Mouse (Mus musculus): Measurements from ENCODE around the gene Pradc1. TPM values are rescaled to one million over a fixed set of nuclear protein-coding genes. Genes with fewer than 3 reads are reported as not detected.

Pradc1 gene
- polyA plus RNA-seq, 1 experiment from 2014 or later, result 29.9 TPM

- Histone ChIP-seq H3K9me3 (ENCODE audit: control insufficient read depth, low read length) (no peaks in the 10 kb centered on the region), H3K9ac (ENCODE audit: low read depth, low read length) (no peak overlapping the region), H3K4me3 (ENCODE audit: low read depth, low read length) (no peak overlapping the region), H3K27me3 (replicated peaks; ENCODE audit: control insufficient read depth, insufficient read depth, low read length) (no peaks in the 10 kb centered on the region), H3K27ac (replicated peaks; ENCODE audit: low read depth, low read length) (no peak overlapping the region), H3K4me1 (ENCODE audit: control insufficient read depth, insufficient read depth, low read length) (no peaks in the 10 kb centered on the region), H3K4me2 (ENCODE audit: low read depth, low read length) (no peak overlapping the region), H3K36me3 (ENCODE audit: control insufficient read depth, insufficient read depth, low read length) (peaks cover 61% of the 10 kb centered on the region)
- ATAC-seq (ENCODE audit: low read depth) (peak; percentile 76), DNase-seq (ENCODE audit: low spot score) (peak; percentile 39)
- WGBS, result 75% methylated on average over 4 of the region's 5 CpGs
These were observed 6.5 kb downstream of the Pradc1 start for GRCm38 (mm10) chr6:85445286-85445685.

- ATAC-seq (ENCODE audit: low read depth), result no peak
- Histone ChIP-seq H3K4me2 (ENCODE audit: low read depth, low read length) (no peak overlapping the region), H3K4me1 (ENCODE audit: control insufficient read depth, insufficient read depth, low read length) (no peaks in the 10 kb centered on the region), H3K27ac (replicated peaks; ENCODE audit: low read depth, low read length) (no peak overlapping the region), H3K9ac (ENCODE audit: low read depth, low read length) (no peak overlapping the region), H3K4me3 (ENCODE audit: low read depth, low read length) (no peak overlapping the region), H3K27me3 (replicated peaks; ENCODE audit: control insufficient read depth, insufficient read depth, low read length) (no peaks in the 10 kb centered on the region), H3K36me3 (ENCODE audit: control insufficient read depth, insufficient read depth, low read length) (peaks cover 70% of the 10 kb centered on the region), H3K9me3 (ENCODE audit: control insufficient read depth, low read length) (no peaks in the 10 kb centered on the region)
- no peak for DNase-seq (ENCODE audit: low spot score)
- 86% methylated on average over 8 of the region's 8 CpGs for WGBS
These were observed 7.4 kb downstream of the Pradc1 start for GRCm38 (mm10) chr6:85444266-85444965.

- Histone ChIP-seq H3K9me3 (ENCODE audit: control insufficient read depth, low read length) (no peaks in the 10 kb centered on the region), H3K9ac (ENCODE audit: low read depth, low read length) (no peak overlapping the region), H3K27me3 (replicated peaks; ENCODE audit: control insufficient read depth, insufficient read depth, low read length) (no peaks in the 10 kb centered on the region), H3K4me1 (ENCODE audit: control insufficient read depth, insufficient read depth, low read length) (no peaks in the 10 kb centered on the region), H3K27ac (replicated peaks; ENCODE audit: low read depth, low read length) (no peak overlapping the region), H3K4me2 (ENCODE audit: low read depth, low read length) (no peak overlapping the region), H3K36me3 (ENCODE audit: control insufficient read depth, insufficient read depth, low read length) (peaks cover 76% of the 10 kb centered on the region), H3K4me3 (ENCODE audit: low read depth, low read length) (no peak overlapping the region)
- DNase-seq (ENCODE audit: low spot score) (no peak), ATAC-seq (ENCODE audit: low read depth) (no peak)
- 89% methylated on average over 3 of the region's 3 CpGs for WGBS
These were observed 8.1 kb downstream of the Pradc1 start for GRCm38 (mm10) chr6:85443488-85444233.

GRCm38 (mm10) chr6:85441142-85441541 lies 10.6 kb downstream of the Pradc1 start:
- DNase-seq (ENCODE audit: low spot score) (peak; percentile 23), ATAC-seq (ENCODE audit: low read depth) (no peak)
- H3K4me3 ChIP-seq (ENCODE audit: low read depth, low read length), result no peak overlapping the region
- H3K4me2 ChIP-seq (ENCODE audit: low read depth, low read length), result no peak overlapping the region
- H3K4me1 ChIP-seq (ENCODE audit: control insufficient read depth, insufficient read depth, low read length), result no peaks in the 10 kb centered on the region
- no peak overlapping the region for H3K27ac ChIP-seq (replicated peaks; ENCODE audit: low read depth, low read length)
- WGBS, result 91% methylated on average over 4 of the region's 4 CpGs
- no peaks in the 10 kb centered on the region for H3K27me3 ChIP-seq (replicated peaks; ENCODE audit: control insufficient read depth, insufficient read depth, low read length)
- H3K36me3 ChIP-seq (ENCODE audit: control insufficient read depth, insufficient read depth, low read length), result peaks cover 68% of the 10 kb centered on the region
- H3K9me3 ChIP-seq (ENCODE audit: control insufficient read depth, low read length), result no peaks in the 10 kb centered on the region
- no peak overlapping the region for H3K9ac ChIP-seq (ENCODE audit: low read depth, low read length)

- Histone ChIP-seq H3K9me3 (ENCODE audit: control insufficient read depth, low read length) (no peaks in the 10 kb centered on the region), H3K4me2 (ENCODE audit: low read depth, low read length) (no peak overlapping the region), H3K9ac (ENCODE audit: low read depth, low read length) (no peak overlapping the region), H3K4me3 (ENCODE audit: low read depth, low read length) (no peak overlapping the region), H3K27ac (replicated peaks; ENCODE audit: low read depth, low read length) (no peak overlapping the region), H3K36me3 (ENCODE audit: control insufficient read depth, insufficient read depth, low read length) (peaks cover 33% of the 10 kb centered on the region), H3K27me3 (replicated peaks; ENCODE audit: control insufficient read depth, insufficient read depth, low read length) (no peaks in the 10 kb centered on the region), H3K4me1 (ENCODE audit: control insufficient read depth, insufficient read depth, low read length) (peaks cover 6% of the 10 kb centered on the region; the same call in 1 of the 2 replicates)
- 89% methylated on average over 5 of the region's 6 CpGs for WGBS
- ATAC-seq (ENCODE audit: low read depth), result no peak
- no peak for DNase-seq (ENCODE audit: low spot score)
These were observed 15.1 kb downstream of the Pradc1 start for GRCm38 (mm10) chr6:85436631-85437030.

- Histone ChIP-seq H3K36me3 (ENCODE audit: control insufficient read depth, insufficient read depth, low read length) (peaks cover 29% of the 10 kb centered on the region), H3K9ac (ENCODE audit: low read depth, low read length) (no peak overlapping the region), H3K4me3 (ENCODE audit: low read depth, low read length) (no peak overlapping the region), H3K27me3 (replicated peaks; ENCODE audit: control insufficient read depth, insufficient read depth, low read length) (no peaks in the 10 kb centered on the region), H3K9me3 (ENCODE audit: control insufficient read depth, low read length) (no peaks in the 10 kb centered on the region), H3K27ac (replicated peaks; ENCODE audit: low read depth, low read length) (no peak overlapping the region), H3K4me2 (ENCODE audit: low read depth, low read length) (no peak overlapping the region), H3K4me1 (ENCODE audit: control insufficient read depth, insufficient read depth, low read length) (peaks cover 6% of the 10 kb centered on the region; the same call in 1 of the 2 replicates)
- no peak for DNase-seq (ENCODE audit: low spot score)
- 93% methylated on average over 1 of the region's 1 CpGs for WGBS
- no peak for ATAC-seq (ENCODE audit: low read depth)
These were observed 15.6 kb downstream of the Pradc1 start for GRCm38 (mm10) chr6:85436204-85436603.

- ATAC-seq (ENCODE audit: low read depth) (no peak), DNase-seq (ENCODE audit: low spot score) (no peak)
- peaks cover 6% of the 10 kb centered on the region; the same call in 1 of the 2 replicates for H3K4me1 ChIP-seq (ENCODE audit: control insufficient read depth, insufficient read depth, low read length)
- no peak overlapping the region for H3K27ac ChIP-seq (replicated peaks; ENCODE audit: low read depth, low read length)
- no peaks in the 10 kb centered on the region for H3K9me3 ChIP-seq (ENCODE audit: control insufficient read depth, low read length)
- no peak overlapping the region for H3K9ac ChIP-seq (ENCODE audit: low read depth, low read length)
- H3K36me3 ChIP-seq (ENCODE audit: control insufficient read depth, insufficient read depth, low read length), result peaks cover 6% of the 10 kb centered on the region; the same call in 1 of the 2 replicates
- H3K27me3 ChIP-seq (replicated peaks; ENCODE audit: control insufficient read depth, insufficient read depth, low read length), result no peaks in the 10 kb centered on the region
- no peak overlapping the region for H3K4me3 ChIP-seq (ENCODE audit: low read depth, low read length)
- H3K4me2 ChIP-seq (ENCODE audit: low read depth, low read length), result no peak overlapping the region
- 73% methylated on average over 5 of the region's 5 CpGs for WGBS
These were observed 17.9 kb downstream of the Pradc1 start for GRCm38 (mm10) chr6:85433865-85434264.

GRCm38 (mm10) chr6:85431842-85432431 lies 19.8 kb downstream of the Pradc1 start, which contains the start of gene Smyd5:
TSS of gene Smyd5 (plus strand) at chr6:85431989.
- Histone ChIP-seq H3K4me2 (ENCODE audit: low read depth, low read length) (peak within 1 kb of the TSS; percentile 84), H3K36me3 (ENCODE audit: control insufficient read depth, insufficient read depth, low read length) (no peaks in the 10 kb centered on the region), H3K4me1 (ENCODE audit: control insufficient read depth, insufficient read depth, low read length) (peaks cover 6% of the 10 kb centered on the region; the same call in 1 of the 2 replicates), H3K27ac (replicated peaks; ENCODE audit: low read depth, low read length) (no peak within 1 kb of the TSS), H3K4me3 (ENCODE audit: low read depth, low read length) (peak within 1 kb of the TSS; percentile 95), H3K27me3 (replicated peaks; ENCODE audit: control insufficient read depth, insufficient read depth, low read length) (no peaks in the 10 kb centered on the region; the same call in 1 of the 2 replicates), H3K9ac (ENCODE audit: low read depth, low read length) (peak within 1 kb of the TSS; percentile 84), H3K9me3 (ENCODE audit: control insufficient read depth, low read length) (no peaks in the 10 kb centered on the region)
- DNase-seq (ENCODE audit: low spot score) (peak; percentile 84), ATAC-seq (ENCODE audit: low read depth) (peak; percentile 89)
- under 1% methylated on average over 37 of the region's 39 CpGs for WGBS

Data from embryonic facial prominence, embryonic 14.5 days (tissue).